Mouse (Mus musculus) liver, postnatal 0 days (tissue): ENCODE measurements around the gene Doc2g. TPM values are rescaled to one million over a fixed set of nuclear protein-coding genes. Genes with fewer than 3 reads are reported as not detected.
A peak's percentile ranks its signal among the peaks of the same experiment; 100 is the strongest.
"Not testable (repeated sequence)": the region's sequence is repeated elsewhere in the genome, so short reads cannot be mapped to it uniquely, and the experiment has no call there.

ENCODE experiments used
- ATAC-seq: fragments of 200-750 bp; cut with Nextera tagmentation; 2 replicates; pipeline ENCODE4 v1.8.0; 2017; ENCODE audit warnings: mild to moderate bottlenecking, moderate library complexity
- DNase-seq: peaks from one replicate; pipeline ENCODE4 v3.0.0-alpha.2; 2016
- H3K27ac ChIP-seq: fragments of 300-500 bp; sonication (generic); 2 replicates; pipeline ENCODE4 v1.5.1; 2014; ENCODE audit warnings: antibody characterized with exemption, moderate library complexity, mild to moderate bottlenecking, low read depth
- H3K27me3 ChIP-seq: fragments of 300-500 bp; sonication (generic); 2 replicates; pipeline ENCODE4 v1.6.1; 2014; ENCODE audit warnings: low read length, control low read depth, mixed read lengths; ENCODE audit not compliant: insufficient read depth
- H3K36me3 ChIP-seq: fragments of 300-500 bp; sonication (generic); replicated peaks from 2 replicates; pipeline ENCODE4 v1.6.1; 2014; ENCODE audit warnings: mild to moderate bottlenecking, control low read depth, low read length, moderate library complexity, mixed read lengths; ENCODE audit not compliant: insufficient read depth
- H3K4me1 ChIP-seq: fragments of 300-500 bp; sonication (generic); 2 replicates; pipeline ENCODE4 v1.6.1; 2014; ENCODE audit warnings: antibody characterized with exemption, mild to moderate bottlenecking, control low read depth; ENCODE audit not compliant: insufficient read depth
- H3K4me2 ChIP-seq: fragments of 300-500 bp; sonication (generic); 2 replicates; pipeline ENCODE4 v1.6.1; 2014; ENCODE audit warnings: low read depth, mild to moderate bottlenecking, low read length, moderate library complexity, mixed read lengths
- H3K4me3 ChIP-seq: fragments of 300-500 bp; sonication (generic); 2 replicates; pipeline ENCODE4 v1.5.1; 2014; ENCODE audit warnings: low read depth, low read length
- H3K9ac ChIP-seq: fragments of 300-500 bp; sonication (generic); replicated peaks from 2 replicates; pipeline ENCODE4 v1.6.1; 2014; ENCODE audit warnings: mild to moderate bottlenecking, moderate library complexity
- H3K9me3 ChIP-seq: fragments of 300-500 bp; sonication (generic); 2 replicates; pipeline ENCODE4 v1.6.1; 2016; ENCODE audit warnings: mild to moderate bottlenecking, control low read depth, low read length, mixed read lengths
- CTCF ChIP-seq: sonication (generic); IDR thresholded peaks from 2 replicates; pipeline ENCODE4 v1.5.1; 2016; ENCODE audit warnings: antibody characterized with exemption, low read depth
- EP300 ChIP-seq: IDR thresholded peaks from 2 replicates; pipeline ENCODE4 v1.6.1; 2016; ENCODE audit warnings: antibody characterized with exemption, low read depth, mild to moderate bottlenecking
- WGBS: fragments of 180-500 bp; shearing (Covaris S2); extraction: QIAGEN DNeasy Blood & Tissue Kit; methylation state at CpG from one replicate; pipeline ENCODE4 v1.1.7; 2014; ENCODE audit not compliant: insufficient replicate concordance; 5-methylcytosine and 5-hydroxymethylcytosine counted together
- polyA plus RNA-seq: library from polyadenylated mRNA; unstranded; fragments of >200 nt; fragmentation: Nextera tagmentation; extraction: Ambion mirVana; gene quantifications from 2 replicates; pipeline ENCODE4 v1.2.1, GENCODE M21; 2015

Doc2g gene
- polyA plus RNA-seq, 1 experiment from 2014 or later: 0.74 TPM

- no peak for TF ChIP-seq CTCF
- TF ChIP-seq EP300: peak; percentile 47
- WGBS: 47% methylated on average over 8 of the region's 8 CpGs
- Histone ChIP-seq H3K4me3 (0 out of 2 replicates have a peak overlapping the region, but pooled peaks have one; percentile 5), H3K9me3 (no peaks in the 10 kb centered on the region), H3K36me3 (no peaks in the 10 kb centered on the region), H3K4me2 (peak overlapping the region; percentile 48), H3K27me3 (no peaks in the 10 kb centered on the region), H3K27ac (peak overlapping the region; percentile 90), H3K9ac (no peak overlapping the region; the same call in 1 of the 2 replicates), H3K4me1 (peaks cover 13% of the 10 kb centered on the region; the same call in 1 of the 2 replicates)
- DNase-seq: peak; percentile 53
- ATAC-seq: peak; percentile 27
Observed at GRCm38 (mm10) chr19:4046866-4047254, 43.7 kb downstream of the Doc2g start.

- Histone ChIP-seq H3K36me3 (no peaks in the 10 kb centered on the region), H3K27ac (no peak overlapping the region), H3K4me1 (peaks cover 13% of the 10 kb centered on the region; the same call in 1 of the 2 replicates), H3K27me3 (no peaks in the 10 kb centered on the region), H3K9ac (no peak overlapping the region), H3K4me3 (0 out of 2 replicates have a peak overlapping the region, but pooled peaks have one; percentile 5), H3K9me3 (no peaks in the 10 kb centered on the region), H3K4me2 (peak overlapping the region; percentile 48)
- peak; percentile 94 for TF ChIP-seq CTCF
- TF ChIP-seq EP300: no peak
- ATAC-seq (no peak), DNase-seq (peak; percentile 89)
- 21% methylated on average over 4 of the region's 4 CpGs for WGBS
Observed at GRCm38 (mm10) chr19:4047859-4048258, 44.7 kb downstream of the Doc2g start.

- TF ChIP-seq CTCF: peak; percentile 48
- H3K4me3 ChIP-seq, ATAC-seq: not testable (repeated sequence)
Observed at GRCm38 (mm10) chr19:4049069-4049468, 46.0 kb downstream of the Doc2g start.

GRCm38 (mm10) chr19:4051016-4051415, 47.9 kb downstream of the Doc2g start:
- no peak for DNase-seq
- WGBS: 94% methylated on average over 5 of the region's 5 CpGs
- no peak overlapping the region for H3K4me2 ChIP-seq

More at GRCm38 (mm10) chr19:4049069-4049468, 46.0 kb downstream of the Doc2g start:
- H3K36me3 ChIP-seq, H3K4me2 ChIP-seq, H3K9me3 ChIP-seq, H3K27me3 ChIP-seq, H3K27ac ChIP-seq, H3K9ac ChIP-seq, DNase-seq: not testable (repeated sequence)
- peaks cover 13% of the 10 kb centered on the region; the same call in 1 of the 2 replicates for H3K4me1 ChIP-seq
- 79% methylated on average over 5 of the region's 5 CpGs for WGBS

GRCm38 (mm10) chr19:4051741-4052515, 48.8 kb downstream of the Doc2g start:
- peak; percentile 81 for DNase-seq
- no peak overlapping the region for H3K9ac ChIP-seq
- WGBS: 49% methylated on average over 10 of the region's 10 CpGs

More at GRCm38 (mm10) chr19:4051016-4051415, 47.9 kb downstream of the Doc2g start:
- no peaks in the 10 kb centered on the region for H3K36me3 ChIP-seq
- H3K27me3 ChIP-seq: no peaks in the 10 kb centered on the region
- H3K9ac ChIP-seq: no peak overlapping the region
- no peak for ATAC-seq
- H3K9me3 ChIP-seq: no peaks in the 10 kb centered on the region
- H3K4me1 ChIP-seq: peaks cover 20% of the 10 kb centered on the region; the same call in 1 of the 2 replicates
- TF ChIP-seq CTCF (peak; percentile 51), EP300 (no peak)
- no peak overlapping the region for H3K4me3 ChIP-seq
- H3K27ac ChIP-seq: no peak overlapping the region

GRCm38 (mm10) chr19:4052516-4053030, 49.5 kb downstream of the Doc2g start:
- no peak overlapping the region for H3K4me3 ChIP-seq
- H3K27me3 ChIP-seq: no peaks in the 10 kb centered on the region
- WGBS: 68% methylated on average over 5 of the region's 5 CpGs
- H3K9ac ChIP-seq: 0 out of 2 replicates have a peak overlapping the region, but pooled peaks have one; percentile 2
- ATAC-seq (no peak), DNase-seq (no peak)
- H3K9me3 ChIP-seq: no peaks in the 10 kb centered on the region
- 0 out of 2 replicates have a peak overlapping the region, but pooled peaks have one; percentile 18 for H3K27ac ChIP-seq
- H3K4me2 ChIP-seq: no peak overlapping the region
- H3K4me1 ChIP-seq: peaks cover 21% of the 10 kb centered on the region
- H3K36me3 ChIP-seq: no peaks in the 10 kb centered on the region
- TF ChIP-seq CTCF (no peak), EP300 (no peak)

More at GRCm38 (mm10) chr19:4051741-4052515, 48.8 kb downstream of the Doc2g start:
- H3K27me3 ChIP-seq: no peaks in the 10 kb centered on the region
- H3K4me1 ChIP-seq: peaks cover 23% of the 10 kb centered on the region; the same call in 1 of the 2 replicates
- no peak overlapping the region for H3K27ac ChIP-seq
- H3K9me3 ChIP-seq: no peaks in the 10 kb centered on the region
- no peak overlapping the region for H3K4me2 ChIP-seq
- no peak for ATAC-seq
- TF ChIP-seq CTCF (peak; percentile 92), EP300 (no peak)
- H3K4me3 ChIP-seq: no peak overlapping the region
- no peaks in the 10 kb centered on the region for H3K36me3 ChIP-seq
